Mouse (Mus musculus) spleen, adult 18-20 months (tissue): Measurements from ENCODE around the gene Magea1.
"Not testable (repeated sequence)": the region's sequence is repeated elsewhere in the genome, so short reads cannot be mapped to it uniquely, and the experiment has no call there.

ENCODE experiments used
- DNase-seq, 2 experiments: peaks; one replicate each; pipeline ENCODE4 v3.0.0; 2022; ENCODE audit warnings: mixed read lengths in 2 of 2

Magea1 gene

GRCm38 (mm10) chrX:155089693-155090092, at the start of gene Magea1:
Gene Magea1 (minus strand): TSS chrX:155089793.
- DNase-seq = not testable (repeated sequence)

DNA sequence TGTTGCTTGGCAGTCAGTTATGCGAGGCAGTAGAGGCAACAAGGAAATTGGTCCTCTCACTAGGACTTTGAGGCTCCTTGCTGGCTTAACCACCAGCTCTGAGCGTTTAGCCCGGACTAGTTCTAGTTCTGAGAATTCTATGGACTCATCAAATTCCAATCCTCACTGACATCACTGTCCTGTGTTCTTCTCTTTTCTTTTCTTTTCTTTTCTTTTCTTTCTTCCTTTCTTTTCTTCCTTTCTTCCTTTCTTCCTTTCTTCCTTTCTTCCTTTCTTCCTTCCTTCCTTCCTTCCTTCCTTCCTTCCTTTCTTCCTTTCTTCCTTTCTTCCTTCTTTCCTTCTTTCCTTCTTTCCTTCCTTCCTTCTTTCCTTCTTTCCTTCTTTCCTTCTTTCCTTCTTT, 38.7 kb upstream of the Magea1 start, which contains the start of gene Cldn34b2:
Gene Cldn34b2 (minus strand): TSS at position 101 of the 400 bp plus-strand sequence.
- not testable (repeated sequence) for DNase-seq

GRCm38 (mm10) chrX:155098024-155098423, 8.4 kb upstream of the Magea1 start:
- DNase-seq = no peak

- not testable (repeated sequence) for DNase-seq
These were observed 4.0 kb upstream of the Magea1 start, which contains the start of gene Magea2 for GRCm38 (mm10) chrX:155093566-155093965. Gene Magea2 (minus strand): TSS chrX:155093666.

DNA sequence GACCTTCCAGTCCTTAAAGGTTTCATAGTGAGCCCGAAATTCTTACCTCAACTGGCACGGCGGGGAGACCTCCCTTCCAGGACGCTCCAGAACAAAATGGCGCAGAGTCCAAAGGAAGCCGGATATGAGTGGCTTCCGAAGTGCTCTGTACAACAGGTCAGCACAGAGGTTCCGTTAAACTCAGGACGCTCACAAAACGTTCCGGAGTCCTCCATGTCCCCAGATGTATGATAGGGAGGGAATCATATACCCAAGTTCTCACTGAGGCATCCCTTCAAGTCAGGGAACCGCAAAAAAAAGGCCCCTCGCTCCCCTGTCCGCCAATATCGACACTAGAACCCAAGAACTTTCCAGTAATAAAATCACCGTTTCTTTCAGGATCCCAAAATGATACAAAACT, 26.5 kb downstream of the Magea1 start, which contains the start of gene Magea5:
Gene Magea5 (minus strand): TSS at position 101 of the 400 bp plus-strand sequence.
- not testable (repeated sequence) for DNase-seq
